Mouse (Mus musculus) colon, adult 2 months (tissue): ENCODE measurements around the gene Zfp790. TPM values are rescaled to one million over a fixed set of nuclear protein-coding genes. Genes with fewer than 3 reads are reported as not detected.

Experiments
- polyA plus RNA-seq: library from polyadenylated mRNA; depleted of rRNA; stranded (reverse); fragments of >200 nt; gene quantifications from 2 replicates; pipeline ENCODE4 v1.2.3, GENCODE M21; 2012; rRNA removed

Zfp790 gene
- polyA plus RNA-seq, result 1.1 and 1.8 TPM in 2 replicates

DNA sequence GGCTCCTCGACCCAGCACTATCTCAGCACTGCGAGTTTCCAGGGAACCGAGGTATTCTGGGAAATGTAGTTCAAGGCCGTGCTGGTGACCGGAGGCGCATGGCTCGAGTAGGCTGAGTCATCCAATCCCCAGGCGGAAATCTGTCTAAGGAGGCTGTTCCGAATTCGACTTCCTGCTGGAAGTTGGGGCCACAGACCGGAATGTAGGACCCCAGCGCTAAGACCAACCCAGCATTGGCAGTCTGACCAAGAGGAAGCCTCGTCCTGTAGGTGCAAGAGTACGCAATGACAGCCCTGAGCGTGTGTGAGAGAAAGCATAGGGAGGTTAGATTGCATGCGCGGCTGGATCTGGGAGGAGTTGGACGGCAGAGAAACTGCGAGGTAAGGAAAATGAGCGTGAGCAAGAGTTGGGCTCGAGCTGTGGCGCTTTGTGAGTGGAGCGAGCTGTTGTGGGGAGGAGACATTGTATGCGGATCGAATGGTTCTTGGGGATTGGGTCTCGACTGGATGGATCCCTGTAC, at the start of gene Zfp790:
Gene Zfp790, plus strand, starts transcription at position 205 of the 520 bp plus-strand sequence.

DNA sequence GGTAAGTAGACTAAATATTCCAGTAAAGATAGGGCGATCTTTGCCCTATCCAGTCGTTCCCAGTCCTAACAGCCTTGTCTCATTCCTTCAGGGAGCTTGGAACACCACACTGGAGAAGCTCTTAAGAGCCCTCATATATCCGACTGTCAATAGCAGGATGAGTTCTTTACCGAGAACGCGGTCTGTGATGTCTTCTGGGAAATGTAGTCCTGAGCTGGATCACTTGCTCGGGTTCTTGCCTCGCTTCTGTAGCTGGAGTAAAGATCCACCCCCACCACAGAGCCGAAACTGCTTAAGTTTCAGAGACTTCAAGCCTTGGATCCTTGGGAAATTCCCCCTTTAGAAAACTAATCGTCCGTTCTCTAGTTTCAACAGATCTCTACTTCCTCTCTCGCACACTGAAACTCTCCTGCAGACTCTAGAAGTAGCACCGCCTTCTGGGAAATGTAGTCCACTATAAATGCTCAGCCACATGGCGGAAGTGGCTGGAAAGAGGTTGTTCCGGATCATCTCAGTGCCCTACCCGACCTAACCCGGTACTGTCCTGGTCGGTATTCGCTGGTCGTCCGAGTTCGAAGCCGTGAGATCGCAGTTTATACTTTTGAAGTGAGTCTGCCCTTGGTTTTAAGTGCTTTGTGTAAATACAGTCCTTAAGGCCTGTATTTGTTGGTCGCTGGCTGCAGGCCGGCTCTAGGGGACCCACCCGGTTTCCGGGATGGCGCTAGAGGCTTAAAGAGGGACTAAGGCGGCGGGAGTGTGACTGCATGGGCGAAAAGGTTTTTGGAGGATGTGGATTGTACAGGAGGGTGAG, 47.6 kb upstream of the Zfp790 start, which contains the start of gene Zfp84:
Gene Zfp84, plus strand, starts transcription at position 463 of the 811 bp plus-strand sequence.

DNA sequence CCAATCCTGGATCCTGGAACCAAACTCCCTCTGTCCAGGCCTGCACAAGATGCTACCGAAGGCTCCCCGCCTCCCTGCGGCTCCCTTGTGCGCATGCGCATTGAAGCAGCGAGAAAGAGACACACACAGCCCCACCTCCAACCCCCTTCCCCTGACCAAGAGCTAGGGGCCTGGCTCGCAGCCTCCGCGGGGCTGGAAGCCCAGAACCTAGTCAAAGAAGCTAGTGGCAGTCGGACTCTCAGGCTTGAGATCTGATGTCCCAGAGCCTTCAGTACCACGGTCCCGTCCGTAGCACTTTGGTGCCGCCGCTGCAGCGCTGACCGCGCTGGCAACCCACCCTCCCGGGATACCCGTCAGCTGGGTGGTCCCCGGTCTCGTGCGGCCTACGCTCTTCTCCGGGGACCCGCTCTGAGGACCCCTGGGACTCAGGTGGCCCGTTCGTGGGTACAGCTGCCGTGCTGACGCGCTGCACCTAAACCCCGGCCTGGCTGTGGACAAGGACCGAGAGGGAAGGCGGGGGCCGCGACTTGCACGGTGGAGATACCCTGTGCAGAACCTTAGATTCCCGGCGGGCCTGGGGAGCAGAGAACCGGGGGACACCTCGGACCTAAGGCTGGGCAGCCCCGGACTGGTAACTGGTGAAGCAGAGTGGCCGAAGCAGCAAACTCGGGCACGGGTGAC, 31.9 kb upstream of the Zfp790 start, which contains the start of gene Zfp30:
Gene Zfp30, plus strand, starts transcription at position 128 of the 681 bp plus-strand sequence.

DNA sequence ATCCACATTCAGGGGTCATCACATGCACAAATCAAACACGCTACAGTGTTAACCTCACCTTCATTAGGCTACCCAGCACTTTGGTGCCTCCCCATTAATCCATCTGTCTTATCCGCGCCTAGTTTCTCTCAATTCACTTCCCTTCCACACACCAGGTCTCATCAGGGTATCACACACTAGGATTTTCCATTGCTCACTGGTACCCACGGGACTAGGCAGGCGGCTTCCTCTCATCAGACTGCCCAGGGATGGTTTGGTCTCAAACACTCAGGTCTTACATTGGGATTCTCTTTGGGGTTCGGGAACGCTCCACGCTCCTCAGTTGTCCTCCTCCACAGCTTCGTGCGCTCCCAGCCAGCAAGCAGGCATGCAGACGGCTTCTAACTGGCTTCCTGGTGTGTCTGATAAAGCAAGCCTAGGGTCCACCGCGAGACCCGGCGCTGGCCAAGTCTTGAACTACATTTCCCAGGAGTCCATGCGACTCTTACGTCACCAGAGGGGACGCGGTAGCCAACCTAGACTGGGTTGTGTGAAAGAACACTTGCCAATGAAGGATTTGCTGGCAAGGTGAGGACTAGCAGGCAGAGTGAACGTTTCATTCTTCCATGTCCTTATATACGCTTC, 37.4 kb downstream of the Zfp790 start, which contains the start of gene Zfp940:
Gene Zfp940, minus strand, starts transcription at position 451 of the 624 bp plus-strand sequence.

DNA sequence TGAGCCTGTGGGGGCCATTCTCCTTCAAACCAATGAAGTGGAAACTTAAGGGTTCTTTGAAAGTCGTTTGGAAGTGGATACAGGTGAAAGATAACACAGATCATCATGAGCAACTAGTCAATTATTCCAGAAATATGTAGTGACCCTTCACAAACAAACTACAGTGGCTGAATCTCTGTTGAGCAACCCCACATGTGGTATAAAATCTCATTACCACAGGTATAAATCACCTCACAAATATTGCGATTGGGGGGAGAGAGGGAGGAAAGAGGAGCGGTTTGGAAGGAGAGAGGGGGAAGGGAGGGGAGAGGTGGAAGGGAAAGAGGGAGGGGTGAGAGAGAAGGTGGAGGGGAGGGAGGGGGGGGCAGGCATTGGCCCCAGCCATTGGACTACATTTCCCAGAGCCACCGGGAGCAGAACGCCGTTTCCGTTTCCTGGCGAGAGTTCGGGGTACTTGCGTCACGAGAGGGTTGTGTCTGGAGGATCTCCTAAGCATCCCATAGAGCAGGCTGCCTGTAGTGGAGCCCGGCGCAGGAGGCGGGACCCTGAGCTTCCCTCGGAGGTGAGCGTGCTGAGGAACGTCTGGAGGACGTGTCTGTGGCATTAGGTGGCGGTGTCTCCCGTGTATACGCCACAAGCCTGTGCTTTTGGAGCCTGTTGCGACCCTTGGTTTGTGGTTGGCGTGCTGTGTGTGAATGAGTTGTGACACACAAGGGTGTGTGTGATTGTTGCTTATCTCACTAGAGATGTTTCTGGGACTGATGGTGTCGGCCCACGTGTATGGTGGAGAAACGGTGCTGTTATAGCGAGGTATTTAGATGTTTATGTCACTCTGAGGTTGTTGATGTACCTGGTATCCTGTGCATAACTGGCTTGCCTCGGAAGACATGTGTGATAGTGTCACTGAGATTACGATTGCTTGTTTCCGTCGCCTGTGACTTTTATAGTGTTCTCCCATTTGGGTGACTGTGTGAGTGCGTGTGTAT, 43.9 kb downstream of the Zfp790 start, which contains the start of gene Zfp420:
Gene Zfp420, plus strand, starts transcription at position 448 of the 986 bp plus-strand sequence.

Other genes with a start within 250 kb of the Zfp790 start
- gene Catsperg2, start 89.1 kb upstream of the Zfp790 start, polyA plus RNA-seq, result 0.08 TPM in 1 of 2 replicates, not detected in the other
- 2.6 and 3.2 TPM in 2 replicates for gene Zfp84, start 47.6 kb upstream of the Zfp790 start, polyA plus RNA-seq
- gene Zfp30, start 32.1 kb upstream of the Zfp790 start, polyA plus RNA-seq, result 1.4 TPM in 2 replicates
- 0.09 and 0.12 TPM in 2 replicates for gene Zfp940, start 37.6 kb downstream of the Zfp790 start, polyA plus RNA-seq
- 0.28 and 0.47 TPM in 2 replicates for gene Zfp420, start 43.9 kb downstream of the Zfp790 start, polyA plus RNA-seq
- 1.3 and 1.7 TPM in 2 replicates for gene Zfp27, start 90.5 kb downstream of the Zfp790 start, polyA plus RNA-seq
- gene Zfp383, start 92.1 kb downstream of the Zfp790 start, polyA plus RNA-seq, result 0.35 and 0.44 TPM in 2 replicates
- 2.6 and 6.7 TPM in 2 replicates for gene Zfp74, start 138.0 kb downstream of the Zfp790 start, polyA plus RNA-seq
- 3.8 and 4.0 TPM in 2 replicates for gene Zfp568, start 167.8 kb downstream of the Zfp790 start, polyA plus RNA-seq
- 1.1 and 1.2 TPM in 2 replicates for gene Zfp14, start 235.3 kb downstream of the Zfp790 start, polyA plus RNA-seq